Mouse (Mus musculus) neural tube, embryonic 14.5 days (tissue): Measurements from ENCODE around the gene Map3k4. TPM values are rescaled to one million over a fixed set of nuclear protein-coding genes. Genes with fewer than 3 reads are reported as not detected.

ENCODE experiments used
- ATAC-seq: fragments of 200-750 bp; cut with Nextera tagmentation; 2 replicates; pipeline ENCODE4 v1.8.0; 2017; ENCODE audit warnings: low read depth, mild to moderate bottlenecking, moderate TSS enrichment, moderate library complexity
- H3K27ac ChIP-seq: fragments of 300-500 bp; sonication (generic); 2 replicates; pipeline ENCODE4 v1.5.1; 2014; ENCODE audit warnings: low read depth, mild to moderate bottlenecking, control low read depth, low read length, moderate library complexity, mixed read lengths
- H3K27me3 ChIP-seq: fragments of 300-500 bp; sonication (generic); 2 replicates; pipeline ENCODE4 v1.6.1; 2014; ENCODE audit warnings: low read length; ENCODE audit not compliant: control insufficient read depth, insufficient read depth
- H3K36me3 ChIP-seq: fragments of 300-500 bp; sonication (generic); 2 replicates; pipeline ENCODE4 v1.6.1; 2014; ENCODE audit warnings: low read length, mixed read lengths; ENCODE audit not compliant: control insufficient read depth, insufficient read depth
- H3K4me1 ChIP-seq: fragments of 300-500 bp; sonication (generic); 2 replicates; pipeline ENCODE4 v1.6.1; 2014; ENCODE audit warnings: low read length; ENCODE audit not compliant: control insufficient read depth, insufficient read depth
- H3K4me2 ChIP-seq: fragments of 300-500 bp; sonication (generic); 2 replicates; pipeline ENCODE4 v1.6.1; 2014; ENCODE audit warnings: mild to moderate bottlenecking, low read depth, low read length, control low read depth
- H3K4me3 ChIP-seq: fragments of 300-500 bp; sonication (generic); 2 replicates; pipeline ENCODE4 v1.5.1; 2014; ENCODE audit warnings: low read depth, low read length, control low read depth, mixed read lengths
- H3K9ac ChIP-seq: fragments of 300-500 bp; sonication (generic); replicated peaks from 2 replicates; pipeline ENCODE4 v1.6.1; 2014; ENCODE audit warnings: low read depth, mild to moderate bottlenecking, control low read depth, low read length, mixed read lengths
- H3K9me3 ChIP-seq: fragments of 300-500 bp; sonication (generic); 2 replicates; pipeline ENCODE4 v1.6.1; 2016; ENCODE audit warnings: low read length; ENCODE audit not compliant: control insufficient read depth
- WGBS: fragments of 180-500 bp; shearing (Covaris S2); extraction: QIAGEN DNeasy Blood & Tissue Kit; methylation state at CpG from one replicate; pipeline ENCODE4 v1.1.7; 2014; 5-methylcytosine and 5-hydroxymethylcytosine counted together
- polyA plus RNA-seq: library from polyadenylated mRNA; unstranded; fragments of >200 nt; fragmentation: Nextera tagmentation; extraction: Ambion mirVana; gene quantifications from 2 replicates; pipeline ENCODE4 v1.2.1, GENCODE M21; 2014

Map3k4 gene
- polyA plus RNA-seq, 1 experiment from 2014 or later = 39.8 TPM

GRCm38 (mm10) chr17:12265969-12266925 is 52.3 kb downstream of the Map3k4 start:
- ATAC-seq = peak; percentile 72
- no peak overlapping the region for H3K4me2 ChIP-seq
- WGBS = 47% methylated on average over 21 of the region's 21 CpGs

DNA sequence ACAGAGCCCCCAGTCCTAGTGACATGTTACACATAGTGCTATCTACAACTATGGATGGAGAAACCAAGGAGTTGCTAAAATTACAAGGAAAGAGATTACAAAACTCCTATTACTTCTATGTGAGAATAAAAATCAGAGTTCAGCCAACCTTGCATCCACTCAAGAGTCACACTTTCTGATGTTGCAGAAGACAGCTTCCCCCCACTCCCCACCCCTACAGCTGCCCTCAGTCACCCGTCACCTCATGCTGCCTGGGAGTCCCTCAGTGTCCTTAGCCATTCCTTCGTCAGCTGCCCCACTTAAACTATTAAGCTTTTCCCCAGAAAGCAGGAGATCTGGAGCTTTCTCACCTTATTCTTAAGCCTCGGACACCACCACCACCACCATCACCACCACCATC is 54.3 kb downstream of the Map3k4 start:
- H3K4me3 ChIP-seq = no peak overlapping the region
- peaks cover 22% of the 10 kb centered on the region for H3K4me1 ChIP-seq
- no peaks in the 10 kb centered on the region for H3K27me3 ChIP-seq
- H3K36me3 ChIP-seq = peaks cover 16% of the 10 kb centered on the region; the same call in 1 of the 2 replicates
- WGBS = 92% methylated on average over 3 of the region's 3 CpGs
- H3K9me3 ChIP-seq = no peaks in the 10 kb centered on the region
- ATAC-seq = no peak
- H3K9ac ChIP-seq = no peak overlapping the region
- H3K27ac ChIP-seq = no peak overlapping the region
- no peak overlapping the region for H3K4me2 ChIP-seq

More at GRCm38 (mm10) chr17:12265969-12266925, 52.3 kb downstream of the Map3k4 start:
- Histone ChIP-seq H3K9me3 (no peaks in the 10 kb centered on the region), H3K27ac (no peak overlapping the region), H3K36me3 (peaks cover 22% of the 10 kb centered on the region), H3K27me3 (no peaks in the 10 kb centered on the region), H3K4me1 (peaks cover 22% of the 10 kb centered on the region), H3K9ac (no peak overlapping the region), H3K4me3 (no peak overlapping the region)

DNA sequence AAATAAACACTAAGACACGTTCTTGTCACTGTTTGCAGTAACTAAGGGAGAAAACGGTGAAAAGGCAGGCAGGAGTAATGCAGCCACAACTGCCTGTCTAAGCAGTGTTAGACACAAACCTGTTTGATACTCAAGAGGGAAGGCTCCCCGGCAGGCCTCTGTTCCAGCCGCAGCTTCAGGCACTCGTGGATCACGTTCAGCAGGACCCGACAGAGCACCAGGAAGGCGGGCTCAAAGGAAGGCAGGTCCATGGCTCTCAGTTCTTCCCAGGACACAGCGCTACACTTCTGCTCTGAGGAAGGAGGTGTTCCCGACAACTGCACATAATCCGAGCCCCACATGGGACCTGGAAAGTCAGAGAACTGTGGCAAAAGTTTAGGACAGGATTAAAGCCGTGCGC is 54.8 kb downstream of the Map3k4 start:
- peaks cover 22% of the 10 kb centered on the region for H3K4me1 ChIP-seq
- no peaks in the 10 kb centered on the region for H3K9me3 ChIP-seq
- H3K4me2 ChIP-seq = no peak overlapping the region
- H3K27ac ChIP-seq = no peak overlapping the region
- peaks cover 16% of the 10 kb centered on the region; the same call in 1 of the 2 replicates for H3K36me3 ChIP-seq
- H3K9ac ChIP-seq = no peak overlapping the region
- WGBS = 92% methylated on average over 13 of the region's 13 CpGs
- H3K27me3 ChIP-seq = no peaks in the 10 kb centered on the region
- no peak overlapping the region for H3K4me3 ChIP-seq
- ATAC-seq = no peak

GRCm38 (mm10) chr17:12262851-12263250 is 55.7 kb downstream of the Map3k4 start:
- Histone ChIP-seq H3K4me2 (no peak overlapping the region), H3K27ac (no peak overlapping the region), H3K27me3 (no peaks in the 10 kb centered on the region), H3K36me3 (peaks cover 16% of the 10 kb centered on the region; the same call in 1 of the 2 replicates), H3K4me3 (no peak overlapping the region), H3K9me3 (no peaks in the 10 kb centered on the region), H3K4me1 (peaks cover 22% of the 10 kb centered on the region), H3K9ac (no peak overlapping the region)
- WGBS = 90% methylated on average over 8 of the region's 8 CpGs
- ATAC-seq = no peak

DNA sequence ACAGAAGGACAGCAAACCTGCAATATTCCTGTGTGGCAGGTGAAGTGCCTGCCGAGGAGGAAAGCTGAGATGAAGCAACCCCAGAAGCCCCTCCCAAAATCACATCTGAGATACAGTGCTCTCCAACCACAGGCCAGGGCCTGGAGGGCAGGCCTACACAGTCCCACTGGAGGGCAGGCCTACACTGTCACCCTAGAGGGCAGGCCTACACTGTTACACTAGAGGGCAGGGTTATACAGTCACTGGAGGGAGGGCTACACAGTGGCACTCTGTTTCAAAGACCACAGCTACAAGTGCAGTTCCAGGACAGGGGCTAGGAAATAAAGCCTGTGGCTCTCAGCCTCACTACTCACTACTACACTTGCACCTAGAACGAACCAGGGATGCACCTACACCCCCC is 56.7 kb downstream of the Map3k4 start:
- Histone ChIP-seq H3K27ac (no peak overlapping the region), H3K9me3 (no peaks in the 10 kb centered on the region), H3K4me1 (peaks cover 14% of the 10 kb centered on the region), H3K4me2 (no peak overlapping the region), H3K9ac (no peak overlapping the region), H3K36me3 (peaks cover 16% of the 10 kb centered on the region; the same call in 1 of the 2 replicates), H3K27me3 (no peaks in the 10 kb centered on the region), H3K4me3 (no peak overlapping the region)
- ATAC-seq = no peak
- WGBS = 90% methylated on average over 2 of the region's 2 CpGs

GRCm38 (mm10) chr17:12261376-12261775 is 57.2 kb downstream of the Map3k4 start:
- Histone ChIP-seq H3K4me1 (peaks cover 9% of the 10 kb centered on the region), H3K9me3 (no peaks in the 10 kb centered on the region), H3K27me3 (no peaks in the 10 kb centered on the region), H3K36me3 (peaks cover 19% of the 10 kb centered on the region; the same call in 1 of the 2 replicates), H3K9ac (no peak overlapping the region), H3K4me2 (no peak overlapping the region), H3K4me3 (no peak overlapping the region), H3K27ac (no peak overlapping the region)
- WGBS = 84% methylated on average over 7 of the region's 7 CpGs
- no peak for ATAC-seq

- WGBS = 95% methylated on average over 8 of the region's 8 CpGs
Observed at GRCm38 (mm10) chr17:12259957-12260356, 58.6 kb downstream of the Map3k4 start.

GRCm38 (mm10) chr17:12258517-12258916 is 60.1 kb downstream of the Map3k4 start:
- Histone ChIP-seq H3K9ac (no peak overlapping the region), H3K27me3 (no peaks in the 10 kb centered on the region), H3K27ac (no peak overlapping the region), H3K9me3 (no peaks in the 10 kb centered on the region), H3K4me1 (no peaks in the 10 kb centered on the region), H3K4me2 (no peak overlapping the region), H3K4me3 (no peak overlapping the region), H3K36me3 (peaks cover 42% of the 10 kb centered on the region)
- WGBS = 85% methylated on average over 6 of the region's 6 CpGs
- ATAC-seq = no peak

More at GRCm38 (mm10) chr17:12259957-12260356, 58.6 kb downstream of the Map3k4 start:
- no peaks in the 10 kb centered on the region for H3K4me1 ChIP-seq
- no peak for ATAC-seq
- no peak overlapping the region for H3K4me2 ChIP-seq
- no peak overlapping the region for H3K27ac ChIP-seq
- no peaks in the 10 kb centered on the region for H3K27me3 ChIP-seq
- H3K36me3 ChIP-seq = peaks cover 32% of the 10 kb centered on the region
- no peak overlapping the region for H3K4me3 ChIP-seq
- no peaks in the 10 kb centered on the region for H3K9me3 ChIP-seq
- H3K9ac ChIP-seq = no peak overlapping the region

DNA sequence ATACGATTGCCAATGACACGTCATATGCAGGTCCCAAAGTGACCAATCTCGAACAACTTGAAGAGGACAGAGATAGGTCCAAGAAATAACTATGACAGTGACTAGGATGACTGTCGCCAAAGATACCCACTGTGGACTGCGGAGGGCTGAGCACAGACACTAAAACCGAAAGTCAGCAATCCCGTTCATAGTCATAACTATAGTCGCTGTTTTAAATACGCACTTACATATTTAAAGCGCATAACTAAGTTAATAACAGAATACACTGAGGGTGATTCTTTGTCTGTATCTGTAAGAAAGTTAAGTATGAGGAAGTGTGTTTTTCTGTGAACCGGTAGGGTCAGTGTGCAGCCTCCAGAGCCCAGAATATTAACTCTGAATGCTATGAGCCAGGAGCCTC is 62.5 kb downstream of the Map3k4 start:
- Histone ChIP-seq H3K27me3 (no peaks in the 10 kb centered on the region), H3K9me3 (peaks cover 2% of the 10 kb centered on the region; the same call in 1 of the 2 replicates), H3K4me2 (no peak overlapping the region), H3K36me3 (peaks cover 55% of the 10 kb centered on the region), H3K27ac (no peak overlapping the region), H3K4me1 (no peaks in the 10 kb centered on the region), H3K9ac (no peak overlapping the region), H3K4me3 (no peak overlapping the region)
- 99% methylated on average over 11 of the region's 11 CpGs for WGBS
- no peak for ATAC-seq
